Mouse (Mus musculus) liver, embryonic 15.5 days (tissue): ENCODE results near the gene Calb2. TPM values are rescaled to one million over a fixed set of nuclear protein-coding genes. Genes with fewer than 3 reads are reported as not detected.

Source experiments
- ATAC-seq: fragments of 200-750 bp; cut with Nextera tagmentation; 2 replicates; pipeline ENCODE4 v1.8.0; 2017; ENCODE audit warnings: moderate number of reproducible peaks, mild to moderate bottlenecking, moderate library complexity; ENCODE audit not compliant: insufficient read depth
- H3K27ac ChIP-seq: fragments of 300-500 bp; sonication (generic); replicated peaks from 2 replicates; pipeline ENCODE4 v1.5.1; 2015; ENCODE audit warnings: mild to moderate bottlenecking, inconsistent platforms
- H3K27me3 ChIP-seq: fragments of 300-500 bp; sonication (generic); 2 replicates; pipeline ENCODE4 v1.6.1; 2015; ENCODE audit warnings: mild to moderate bottlenecking, inconsistent platforms
- H3K36me3 ChIP-seq: fragments of 300-500 bp; sonication (generic); replicated peaks from 2 replicates; pipeline ENCODE4 v1.6.1; 2015; ENCODE audit warnings: moderate library complexity, mild to moderate bottlenecking, inconsistent platforms
- H3K4me1 ChIP-seq: fragments of 300-500 bp; sonication (generic); replicated peaks from 2 replicates; pipeline ENCODE4 v1.6.1; 2015; ENCODE audit warnings: inconsistent platforms
- H3K4me2 ChIP-seq: fragments of 300-500 bp; sonication (generic); 2 replicates; pipeline ENCODE4 v1.6.1; 2015; ENCODE audit warnings: moderate library complexity, mild to moderate bottlenecking, inconsistent platforms
- H3K4me3 ChIP-seq: fragments of 300-500 bp; sonication (generic); replicated peaks from 2 replicates; pipeline ENCODE4 v1.5.1; 2015; ENCODE audit warnings: mild to moderate bottlenecking, inconsistent platforms
- H3K9ac ChIP-seq: fragments of 300-500 bp; sonication (generic); 2 replicates; pipeline ENCODE4 v1.6.1; 2015; ENCODE audit warnings: moderate library complexity, mild to moderate bottlenecking, inconsistent platforms
- H3K9me3 ChIP-seq: fragments of 300-500 bp; sonication (generic); replicated peaks from 2 replicates; pipeline ENCODE4 v1.6.1; 2016; ENCODE audit warnings: inconsistent platforms
- WGBS: fragments of 180-500 bp; shearing (Covaris S2); methylation state at CpG from one replicate; pipeline ENCODE4 v1.1.7; 2015; ENCODE audit warnings: mixed read lengths; ENCODE audit not compliant: insufficient replicate concordance; 5-methylcytosine and 5-hydroxymethylcytosine counted together
- polyA plus RNA-seq: library from polyadenylated mRNA; unstranded; fragments of >200 nt; fragmentation: Nextera tagmentation; extraction: Ambion mirVana; gene quantifications from 2 replicates; pipeline ENCODE4 v1.2.1, GENCODE M21; 2015

Gene Calb2
- polyA plus RNA-seq, 1 experiment from 2014 or later = not detected

DNA sequence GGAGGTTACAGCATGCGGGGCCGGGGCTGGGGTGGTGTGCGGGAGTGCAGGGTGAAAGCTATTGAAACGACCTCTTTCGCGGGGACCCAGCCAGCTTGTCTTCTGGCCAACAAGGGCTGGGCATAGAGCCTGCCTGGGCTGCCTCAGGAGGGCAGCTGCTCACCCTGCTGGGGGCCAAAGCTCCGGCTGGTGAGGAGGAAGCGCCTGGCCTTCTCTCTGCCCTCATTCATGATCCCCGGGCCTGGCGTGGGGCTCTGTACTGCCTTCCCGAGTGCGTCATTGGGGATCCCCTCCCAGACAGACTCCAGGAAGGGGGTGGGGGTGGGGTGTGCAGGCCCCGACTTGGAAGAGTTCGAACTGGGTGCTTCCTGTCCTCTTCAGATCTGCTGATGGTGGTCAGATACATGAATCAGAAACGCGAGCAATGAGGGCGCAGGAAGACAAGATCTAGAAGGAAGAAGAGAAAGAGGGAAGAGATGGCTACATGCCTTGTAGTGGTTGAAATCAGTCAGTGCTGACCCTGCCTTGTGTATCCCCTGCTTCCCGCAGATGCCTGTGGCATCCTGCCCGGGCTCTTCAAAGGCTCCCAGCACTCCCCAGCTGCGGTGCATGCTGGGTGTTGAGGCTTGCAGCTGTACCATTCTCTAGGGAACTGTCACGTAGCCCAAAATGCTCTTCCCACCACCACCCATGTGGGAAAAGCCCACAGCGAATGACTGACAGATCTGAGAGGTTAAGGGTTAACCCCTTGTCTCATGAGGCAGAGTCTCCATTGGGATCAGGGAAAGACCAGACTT is 9.5 kb upstream of the Calb2 start:
- peaks cover 9% of the 10 kb centered on the region; the same call in 1 of the 2 replicates for H3K27me3 ChIP-seq
- no peak overlapping the region for H3K4me2 ChIP-seq
- H3K9me3 ChIP-seq = no peaks in the 10 kb centered on the region
- 7% methylated on average over 22 of the region's 22 CpGs for WGBS
- no peak overlapping the region for H3K4me3 ChIP-seq
- H3K27ac ChIP-seq = no peak overlapping the region
- H3K4me1 ChIP-seq = no peaks in the 10 kb centered on the region
- H3K9ac ChIP-seq = no peak overlapping the region
- no peaks in the 10 kb centered on the region for H3K36me3 ChIP-seq
- ATAC-seq = no peak

- WGBS = 71% methylated on average over 4 of the region's 4 CpGs
- no peak overlapping the region for H3K9ac ChIP-seq
- no peak overlapping the region for H3K4me3 ChIP-seq
- no peaks in the 10 kb centered on the region for H3K4me1 ChIP-seq
- no peak for ATAC-seq
- peaks cover 13% of the 10 kb centered on the region; the same call in 1 of the 2 replicates for H3K27me3 ChIP-seq
- H3K36me3 ChIP-seq = no peaks in the 10 kb centered on the region
- H3K4me2 ChIP-seq = no peak overlapping the region
- H3K9me3 ChIP-seq = no peaks in the 10 kb centered on the region
- H3K27ac ChIP-seq = no peak overlapping the region
These were observed 6.8 kb upstream of the Calb2 start for GRCm38 (mm10) chr8:110174826-110175225.

GRCm38 (mm10) chr8:110172161-110172560 is 4.2 kb upstream of the Calb2 start:
- 44% methylated on average over 6 of the region's 6 CpGs for whole genome bisulfite sequencing
- ATAC-seq = no peak

DNA sequence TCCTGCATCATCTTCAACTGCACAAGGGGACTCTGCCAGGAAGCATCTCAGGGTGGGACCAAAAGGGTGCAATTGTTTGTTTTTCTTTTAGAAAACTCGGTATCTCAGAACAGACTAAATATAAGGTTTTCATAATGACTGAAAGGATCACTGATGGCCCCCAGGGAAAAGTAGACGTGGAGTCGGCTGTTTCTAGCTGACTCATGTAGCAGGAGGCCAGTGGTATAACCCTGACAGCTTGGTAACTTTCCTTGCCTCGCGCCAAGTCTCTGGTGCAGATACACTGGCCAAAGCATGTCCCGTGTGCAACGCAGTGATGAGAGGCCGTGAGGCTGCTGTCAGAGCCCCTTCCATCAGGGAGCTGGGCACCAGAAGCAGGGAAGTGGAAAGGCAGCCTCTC is 1.7 kb downstream of the Calb2 start:
- Histone ChIP-seq H3K4me1 (no peaks in the 10 kb centered on the region), H3K27me3 (peaks cover 35% of the 10 kb centered on the region), H3K4me2 (no peak overlapping the region), H3K36me3 (no peaks in the 10 kb centered on the region), H3K27ac (no peak overlapping the region), H3K9me3 (no peaks in the 10 kb centered on the region), H3K4me3 (no peak overlapping the region), H3K9ac (no peak overlapping the region)
- no peak for ATAC-seq
- 58% methylated on average over 8 of the region's 8 CpGs for WGBS

More at GRCm38 (mm10) chr8:110172161-110172560, 4.2 kb upstream of the Calb2 start:
- no peak overlapping the region for H3K27ac ChIP-seq
- H3K27me3 ChIP-seq = peaks cover 32% of the 10 kb centered on the region
- no peak overlapping the region for H3K4me2 ChIP-seq
- H3K4me3 ChIP-seq = no peak overlapping the region
- no peaks in the 10 kb centered on the region for H3K36me3 ChIP-seq
- no peaks in the 10 kb centered on the region for H3K9me3 ChIP-seq
- no peaks in the 10 kb centered on the region for H3K4me1 ChIP-seq
- H3K9ac ChIP-seq = no peak overlapping the region

- H3K9ac ChIP-seq = no peak overlapping the region
- H3K9me3 ChIP-seq = no peaks in the 10 kb centered on the region
- H3K4me1 ChIP-seq = no peaks in the 10 kb centered on the region
- no peak overlapping the region for H3K4me3 ChIP-seq
- H3K36me3 ChIP-seq = no peaks in the 10 kb centered on the region
- no peak for ATAC-seq
- no peak overlapping the region for H3K4me2 ChIP-seq
- H3K27ac ChIP-seq = no peak overlapping the region
- peaks cover 2% of the 10 kb centered on the region; the same call in 1 of the 2 replicates for H3K27me3 ChIP-seq
- WGBS = 73% methylated on average over 6 of the region's 6 CpGs
These were observed 6.0 kb downstream of the Calb2 start for GRCm38 (mm10) chr8:110162007-110162406.

GRCm38 (mm10) chr8:110152951-110153350 is 15.1 kb downstream of the Calb2 start:
- H3K9ac ChIP-seq = no peak overlapping the region
- no peaks in the 10 kb centered on the region for H3K27me3 ChIP-seq
- H3K4me1 ChIP-seq = no peaks in the 10 kb centered on the region
- ATAC-seq = no peak
- H3K4me3 ChIP-seq = no peak overlapping the region
- no peaks in the 10 kb centered on the region for H3K9me3 ChIP-seq
- no peak overlapping the region for H3K27ac ChIP-seq
- no peaks in the 10 kb centered on the region for H3K36me3 ChIP-seq
- no peak overlapping the region for H3K4me2 ChIP-seq
- WGBS = 58% methylated on average over 6 of the region's 6 CpGs

- Histone ChIP-seq H3K27me3 (no peaks in the 10 kb centered on the region), H3K9ac (no peak overlapping the region), H3K4me3 (no peak overlapping the region), H3K4me1 (no peaks in the 10 kb centered on the region), H3K4me2 (no peak overlapping the region), H3K36me3 (no peaks in the 10 kb centered on the region), H3K27ac (no peak overlapping the region), H3K9me3 (no peaks in the 10 kb centered on the region)
- no peak for ATAC-seq
- 2% methylated on average over 4 of the region's 4 CpGs for WGBS
These were observed 22.5 kb downstream of the Calb2 start for GRCm38 (mm10) chr8:110145538-110145937.

GRCm38 (mm10) chr8:110140770-110141169 is 27.2 kb downstream of the Calb2 start:
- no peak overlapping the region for H3K4me3 ChIP-seq
- no peak for ATAC-seq
- WGBS = 36% methylated on average over 4 of the region's 4 CpGs
- no peaks in the 10 kb centered on the region for H3K4me1 ChIP-seq
- no peak overlapping the region for H3K27ac ChIP-seq
- no peak overlapping the region for H3K4me2 ChIP-seq
- H3K9ac ChIP-seq = no peak overlapping the region
- H3K9me3 ChIP-seq = no peaks in the 10 kb centered on the region
- H3K27me3 ChIP-seq = no peaks in the 10 kb centered on the region
- no peaks in the 10 kb centered on the region for H3K36me3 ChIP-seq

- no peak for ATAC-seq
- Histone ChIP-seq H3K4me3 (no peak overlapping the region), H3K4me2 (no peak overlapping the region), H3K9me3 (no peaks in the 10 kb centered on the region), H3K4me1 (no peaks in the 10 kb centered on the region), H3K27ac (no peak overlapping the region), H3K9ac (no peak overlapping the region), H3K27me3 (no peaks in the 10 kb centered on the region), H3K36me3 (no peaks in the 10 kb centered on the region)
- 25% methylated on average over 3 of the region's 3 CpGs for WGBS
These were observed 27.9 kb downstream of the Calb2 start for GRCm38 (mm10) chr8:110140156-110140555.

DNA sequence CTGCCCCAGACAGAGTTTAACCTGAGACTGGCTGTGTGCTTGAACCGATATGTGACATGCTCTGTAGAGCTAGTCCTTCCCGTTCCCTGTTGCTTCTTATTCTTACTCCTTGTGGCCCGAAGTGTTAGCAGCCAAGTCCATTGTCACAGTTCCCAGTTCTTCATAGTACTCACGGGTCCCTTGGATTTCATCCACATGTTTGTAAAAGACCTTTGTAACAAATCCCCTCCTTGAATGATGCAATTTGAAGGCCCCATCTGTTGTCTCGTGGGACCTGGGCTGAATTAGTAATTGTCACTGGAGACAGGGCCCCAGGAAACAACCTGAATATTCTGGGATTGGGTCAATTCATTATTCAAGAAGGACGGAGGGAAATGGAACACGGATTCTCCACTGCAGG is 32.5 kb downstream of the Calb2 start:
- 60% methylated on average over 7 of the region's 7 CpGs for WGBS
- ATAC-seq = no peak
- Histone ChIP-seq H3K9ac (no peak overlapping the region), H3K27ac (no peak overlapping the region), H3K9me3 (no peaks in the 10 kb centered on the region), H3K36me3 (no peaks in the 10 kb centered on the region), H3K27me3 (no peaks in the 10 kb centered on the region), H3K4me2 (no peak overlapping the region), H3K4me1 (no peaks in the 10 kb centered on the region), H3K4me3 (no peak overlapping the region)

DNA sequence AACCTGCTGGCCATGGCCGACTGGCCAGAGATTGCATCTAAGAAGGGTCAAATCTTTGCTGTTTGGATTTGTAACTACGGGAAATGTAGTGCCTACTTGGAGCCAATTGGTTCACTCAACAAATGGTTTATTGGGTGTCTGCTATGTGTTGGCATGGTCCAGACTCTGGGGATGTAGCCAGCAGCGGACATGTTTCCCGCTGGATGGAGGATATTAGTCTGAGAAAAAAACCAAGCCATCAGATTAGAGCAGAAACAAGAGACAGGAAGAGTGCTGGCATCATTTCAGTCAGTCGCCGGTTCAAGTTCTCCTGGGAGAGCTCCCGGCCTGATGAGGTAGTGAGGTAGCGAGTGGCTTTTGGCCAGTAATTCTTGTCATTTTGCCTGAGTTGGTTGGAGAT is 33.8 kb downstream of the Calb2 start:
- H3K9ac ChIP-seq = no peak overlapping the region
- no peaks in the 10 kb centered on the region for H3K9me3 ChIP-seq
- no peaks in the 10 kb centered on the region for H3K4me1 ChIP-seq
- H3K27me3 ChIP-seq = no peaks in the 10 kb centered on the region
- H3K27ac ChIP-seq = no peak overlapping the region
- H3K36me3 ChIP-seq = no peaks in the 10 kb centered on the region
- no peak overlapping the region for H3K4me3 ChIP-seq
- H3K4me2 ChIP-seq = no peak overlapping the region
- ATAC-seq = no peak
- WGBS = 80% methylated on average over 8 of the region's 8 CpGs

DNA sequence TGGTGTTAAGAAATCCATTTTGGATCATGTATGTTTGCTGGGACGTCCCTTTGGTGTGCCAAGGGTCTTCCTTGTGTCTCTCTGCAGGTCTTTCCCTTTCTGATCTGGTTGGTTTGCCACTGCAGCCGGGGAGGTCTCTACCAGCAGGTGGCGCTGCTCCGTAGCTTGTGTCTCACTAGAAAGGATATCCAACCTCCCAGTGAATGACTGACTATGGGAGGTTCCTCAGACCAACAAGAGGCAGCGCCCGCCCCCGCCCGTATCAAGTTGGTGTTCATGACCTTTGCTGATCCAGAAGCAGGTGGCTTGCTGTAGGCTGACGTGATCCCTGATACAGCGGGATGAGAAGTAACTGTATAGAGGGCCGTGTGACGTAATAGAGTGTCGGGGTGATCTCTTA is 37.5 kb downstream of the Calb2 start:
- Histone ChIP-seq H3K9me3 (no peaks in the 10 kb centered on the region), H3K4me2 (no peak overlapping the region), H3K4me3 (no peak overlapping the region), H3K9ac (no peak overlapping the region), H3K4me1 (no peaks in the 10 kb centered on the region), H3K27me3 (no peaks in the 10 kb centered on the region), H3K27ac (no peak overlapping the region), H3K36me3 (no peaks in the 10 kb centered on the region)
- ATAC-seq = no peak
- 17% methylated on average over 13 of the region's 13 CpGs for WGBS
